Mouse (Mus musculus) kidney, adult 2 months (tissue): ENCODE measurements around the gene Cobl. TPM values are rescaled to one million over a fixed set of nuclear protein-coding genes. Genes with fewer than 3 reads are reported as not detected.

ENCODE experiments used
- DNase-seq: peaks from one replicate; pipeline ENCODE4 v3.0.0; 2021
- H3K27ac ChIP-seq: fragments of 200-500 bp; 2 replicates; pipeline ENCODE4 v1.5.1; 2012; ENCODE audit warnings: low read depth, low read length, control low read depth, inconsistent platforms; ENCODE audit not compliant: insufficient read depth
- H3K27me3 ChIP-seq: fragments of 200-500 bp; replicated peaks from 2 replicates; pipeline ENCODE4 v1.6.1; 2012; ENCODE audit warnings: mild to moderate bottlenecking, moderate library complexity, low read length, inconsistent platforms; ENCODE audit not compliant: control insufficient read depth, insufficient read depth
- H3K36me3 ChIP-seq: fragments of 200-500 bp; 2 replicates; pipeline ENCODE4 v1.6.1; 2012; ENCODE audit warnings: mild to moderate bottlenecking, moderate library complexity, low read length, inconsistent platforms; ENCODE audit not compliant: control insufficient read depth, insufficient read depth
- H3K4me1 ChIP-seq: fragments of 200-500 bp; 2 replicates; pipeline ENCODE4 v1.6.1; 2011; ENCODE audit warnings: low read length; ENCODE audit not compliant: control insufficient read depth, insufficient read depth
- H3K4me3 ChIP-seq: fragments of 200-500 bp; 2 replicates; pipeline ENCODE4 v1.5.1; 2011; ENCODE audit warnings: mild to moderate bottlenecking, low read depth, low read length, control low read depth; ENCODE audit not compliant: insufficient read depth
- CTCF ChIP-seq: fragments of 200-500 bp; conservative IDR thresholded peaks from 2 replicates; pipeline ENCODE4 v1.5.1; 2011; ENCODE audit warnings: low read depth, mild to moderate bottlenecking, control low read depth, low read length, moderate library complexity, mixed read lengths; ENCODE audit not compliant: insufficient read depth, insufficient read length
- POLR2A ChIP-seq: fragments of 200-500 bp; IDR thresholded peaks from one replicate; pipeline ENCODE4 v1.6.1; 2011; ENCODE audit warnings: low read depth, low read length, control low read depth
- WGBS: fragments of 180-500 bp; shearing (Covaris S2); methylation state at CpG from one replicate; pipeline ENCODE4 v1.1.7; 2018; 5-methylcytosine and 5-hydroxymethylcytosine counted together
- polyA plus RNA-seq: library from polyadenylated mRNA; depleted of rRNA; stranded (reverse); fragments of >200 nt; gene quantifications from 2 replicates; pipeline ENCODE4 v1.2.3, GENCODE M21; 2012

Gene Cobl
- polyA plus RNA-seq, 1 experiment = 18.0 TPM

GRCm38 (mm10) chr11:12444215-12444614, 20.5 kb downstream of the Cobl start:
- Histone ChIP-seq H3K27me3 (no peaks in the 10 kb centered on the region), H3K27ac (no peak overlapping the region), H3K4me1 (no peaks in the 10 kb centered on the region), H3K4me3 (no peak overlapping the region), H3K36me3 (no peaks in the 10 kb centered on the region)
- no peak for TF ChIP-seq CTCF
- no peak for TF ChIP-seq POLR2A
- WGBS = 78% methylated on average over 2 of the region's 2 CpGs
- no peak for DNase-seq

- H3K4me1 ChIP-seq = no peaks in the 10 kb centered on the region
- no peaks in the 10 kb centered on the region for H3K27me3 ChIP-seq
- no peak overlapping the region for H3K27ac ChIP-seq
- no peak for DNase-seq
- TF ChIP-seq POLR2A (no peak), CTCF (no peak)
- no peak overlapping the region for H3K4me3 ChIP-seq
- WGBS = 83% methylated on average over 4 of the region's 4 CpGs
- H3K36me3 ChIP-seq = no peaks in the 10 kb centered on the region
These were observed 21.1 kb downstream of the Cobl start for GRCm38 (mm10) chr11:12443614-12444013.

DNA sequence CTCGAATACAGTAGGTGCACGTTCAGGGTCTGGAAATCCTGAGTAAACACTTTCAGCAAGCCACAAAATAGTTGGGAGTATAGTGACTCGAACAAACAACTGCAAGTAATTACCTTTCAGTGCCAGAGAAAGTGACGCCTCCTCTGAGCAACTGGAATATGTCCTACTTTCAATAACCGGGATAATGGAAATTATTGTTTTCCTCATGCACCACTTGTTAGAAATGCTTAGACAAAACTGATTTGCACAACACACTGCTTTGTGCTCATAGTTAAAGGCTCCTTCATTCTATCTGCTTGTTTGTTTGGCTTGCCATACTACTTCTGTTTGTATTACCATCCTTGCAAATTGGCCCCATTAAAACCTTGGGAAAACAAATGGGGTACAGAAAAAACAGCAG, 21.6 kb downstream of the Cobl start:
- Histone ChIP-seq H3K27ac (no peak overlapping the region), H3K36me3 (no peaks in the 10 kb centered on the region), H3K4me1 (no peaks in the 10 kb centered on the region), H3K4me3 (no peak overlapping the region), H3K27me3 (no peaks in the 10 kb centered on the region)
- WGBS = 74% methylated on average over 5 of the region's 5 CpGs
- no peak for TF ChIP-seq CTCF
- TF ChIP-seq POLR2A = no peak
- DNase-seq = no peak

DNA sequence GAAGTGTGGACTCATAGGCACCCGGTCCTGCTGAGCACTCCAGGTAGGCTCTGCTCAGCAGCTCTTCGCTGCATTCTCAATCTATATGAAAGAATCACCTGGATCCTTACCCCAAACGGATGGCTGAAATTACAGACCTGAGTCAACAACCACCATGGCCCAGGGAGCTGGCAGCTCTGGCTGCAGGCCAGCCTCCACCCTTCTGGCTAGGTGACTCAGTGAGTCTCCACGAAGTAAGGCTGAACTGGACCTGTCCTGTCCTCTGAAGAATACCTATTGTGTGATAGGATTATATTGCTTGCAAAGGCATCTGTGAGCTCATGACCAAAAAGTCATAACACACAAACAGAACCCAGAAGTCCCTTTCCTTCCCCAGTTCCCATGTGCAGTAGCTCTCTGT, 22.5 kb downstream of the Cobl start:
- TF ChIP-seq POLR2A = no peak
- no peak for TF ChIP-seq CTCF
- WGBS = 64% methylated on average over 4 of the region's 4 CpGs

GRCm38 (mm10) chr11:12435905-12436304, 28.9 kb downstream of the Cobl start:
- no peaks in the 10 kb centered on the region for H3K4me1 ChIP-seq
- TF ChIP-seq CTCF (no peak), POLR2A (no peak)
- no peak overlapping the region for H3K4me3 ChIP-seq
- no peaks in the 10 kb centered on the region for H3K36me3 ChIP-seq
- no peaks in the 10 kb centered on the region for H3K27me3 ChIP-seq
- 76% methylated on average over 3 of the region's 3 CpGs for WGBS
- H3K27ac ChIP-seq = no peak overlapping the region
- no peak for DNase-seq

More for the DNA sequence above, 22.5 kb downstream of the Cobl start:
- Histone ChIP-seq H3K4me3 (no peak overlapping the region), H3K4me1 (no peaks in the 10 kb centered on the region), H3K36me3 (no peaks in the 10 kb centered on the region), H3K27ac (no peak overlapping the region), H3K27me3 (no peaks in the 10 kb centered on the region)
- no peak for DNase-seq

- TF ChIP-seq CTCF = no peak
- TF ChIP-seq POLR2A = no peak
- no peak for DNase-seq
These were observed 29.7 kb downstream of the Cobl start for GRCm38 (mm10) chr11:12435018-12435417.

GRCm38 (mm10) chr11:12434597-12434996, 30.2 kb downstream of the Cobl start:
- H3K27ac ChIP-seq = no peak overlapping the region
- TF ChIP-seq CTCF (no peak), POLR2A (no peak)
- DNase-seq = no peak

More at GRCm38 (mm10) chr11:12435018-12435417, 29.7 kb downstream of the Cobl start:
- no peaks in the 10 kb centered on the region for H3K36me3 ChIP-seq
- no peak overlapping the region for H3K27ac ChIP-seq
- no peaks in the 10 kb centered on the region for H3K27me3 ChIP-seq
- no peaks in the 10 kb centered on the region for H3K4me1 ChIP-seq
- no peak overlapping the region for H3K4me3 ChIP-seq
- WGBS = 57% methylated on average over 4 of the region's 4 CpGs

DNA sequence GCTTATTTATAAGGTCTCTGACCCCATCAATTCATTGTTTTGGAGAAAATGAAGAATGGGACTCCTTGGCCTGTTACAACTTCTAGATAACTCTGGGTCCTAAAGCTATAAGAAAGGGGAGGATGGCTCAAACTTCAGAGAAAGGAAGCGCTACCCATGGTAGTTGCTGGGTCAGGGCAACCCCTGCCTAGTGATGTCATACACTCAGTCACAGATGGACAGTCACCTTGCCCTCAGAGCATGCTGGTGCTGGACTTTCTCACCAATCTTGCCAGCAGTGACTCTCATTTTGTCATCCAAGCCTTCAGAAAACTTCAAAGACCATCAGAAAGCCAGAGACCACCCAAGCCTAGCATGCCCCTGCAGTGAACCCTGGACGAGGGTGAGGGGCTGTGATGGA, 32.8 kb downstream of the Cobl start:
- Histone ChIP-seq H3K27ac (no peak overlapping the region), H3K4me1 (no peaks in the 10 kb centered on the region; the same call in 1 of the 2 replicates), H3K4me3 (no peak overlapping the region), H3K36me3 (no peaks in the 10 kb centered on the region), H3K27me3 (no peaks in the 10 kb centered on the region)
- no peak for TF ChIP-seq CTCF
- no peak for TF ChIP-seq POLR2A
- WGBS = 69% methylated on average over 2 of the region's 2 CpGs
- DNase-seq = no peak

More at GRCm38 (mm10) chr11:12434597-12434996, 30.2 kb downstream of the Cobl start:
- H3K4me1 ChIP-seq = no peaks in the 10 kb centered on the region
- H3K4me3 ChIP-seq = no peak overlapping the region
- no peaks in the 10 kb centered on the region for H3K27me3 ChIP-seq
- H3K36me3 ChIP-seq = no peaks in the 10 kb centered on the region
- WGBS = 59% methylated on average over 4 of the region's 4 CpGs
